Mouse (Mus musculus) right cerebral cortex, postnatal 36 days (tissue): ENCODE measurements at regions not wholly inside any gene's neighbourhood (a gene's known extent, or its start where the extent isn't known, plus 50 kb on each side); places are given as distances from the start of the nearest gene placed in this dataset.
A peak's percentile ranks its signal among the peaks of the same experiment; 100 is the strongest.

ENCODE experiments used
- DNase-seq, 2 experiments: peaks; one replicate each; pipeline ENCODE4 v3.0.0; 2022; ENCODE audit warnings: low spot score in 2 of 2, mixed read lengths in 1 of 2

GRCm38 (mm10) chrX:62176011-62176410, 107.3 kb upstream of the 4933402E13Rik start:
- DNase-seq: no peak

- peak in 1 of 2 experiments; percentile 3 for DNase-seq
Measured at GRCm38 (mm10) chrX:62180089-62180488, 103.2 kb upstream of the 4933402E13Rik start.
